Mouse (Mus musculus) stomach, embryonic 14.5 days (tissue): Measurements from ENCODE around the gene Hdac2. TPM values are rescaled to one million over a fixed set of nuclear protein-coding genes. Genes with fewer than 3 reads are reported as not detected.

Experiments
- ATAC-seq: fragments of 200-750 bp; cut with Nextera tagmentation; 2 replicates; pipeline ENCODE4 v1.8.0; 2017; ENCODE audit warnings: low read depth, moderate TSS enrichment; ENCODE audit not compliant: insufficient number of reproducible peaks, insufficient read depth, low FRiP score
- H3K27ac ChIP-seq: fragments of 300-500 bp; sonication (generic); 2 replicates; pipeline ENCODE4 v1.5.1; 2014; ENCODE audit warnings: mild to moderate bottlenecking, low read length, moderate library complexity, mixed read lengths
- H3K27me3 ChIP-seq: fragments of 300-500 bp; sonication (generic); 2 replicates; pipeline ENCODE4 v1.6.1; 2014; ENCODE audit warnings: low read length, control low read depth, mixed read lengths; ENCODE audit not compliant: control insufficient read depth, insufficient read depth
- H3K36me3 ChIP-seq: fragments of 300-500 bp; sonication (generic); 2 replicates; pipeline ENCODE4 v1.6.1; 2014; ENCODE audit warnings: mild to moderate bottlenecking, control low read depth, low read length, moderate library complexity, mixed read lengths; ENCODE audit not compliant: control insufficient read depth, insufficient read depth
- H3K4me1 ChIP-seq: fragments of 300-500 bp; sonication (generic); 2 replicates; pipeline ENCODE4 v1.6.1; 2014; ENCODE audit warnings: low read length, control low read depth, mixed read lengths; ENCODE audit not compliant: control insufficient read depth, insufficient read depth
- H3K4me2 ChIP-seq: fragments of 300-500 bp; sonication (generic); replicated peaks from 2 replicates; pipeline ENCODE4 v1.6.1; 2014; ENCODE audit warnings: low read depth, low read length, control low read depth
- H3K4me3 ChIP-seq: fragments of 300-500 bp; sonication (generic); 2 replicates; pipeline ENCODE4 v1.5.1; 2014; ENCODE audit warnings: low read depth, low read length, control low read depth
- H3K9ac ChIP-seq: fragments of 300-500 bp; sonication (generic); replicated peaks from 2 replicates; pipeline ENCODE4 v1.6.1; 2014; ENCODE audit warnings: low read depth, mild to moderate bottlenecking, control low read depth, low read length, moderate library complexity, mixed read lengths
- H3K9me3 ChIP-seq: fragments of 300-500 bp; sonication (generic); 2 replicates; pipeline ENCODE4 v1.6.1; 2016; ENCODE audit warnings: low read depth, low read length, control low read depth; ENCODE audit not compliant: control insufficient read depth
- WGBS: fragments of 180-500 bp; shearing (Covaris S2); extraction: QIAGEN DNeasy Blood & Tissue Kit; methylation state at CpG from one replicate; pipeline ENCODE4 v1.1.7; 2014; 5-methylcytosine and 5-hydroxymethylcytosine counted together
- polyA plus RNA-seq: library from polyadenylated mRNA; unstranded; fragments of >200 nt; fragmentation: Nextera tagmentation; extraction: Ambion mirVana; gene quantifications from 2 replicates; pipeline ENCODE4 v1.2.1, GENCODE M21; 2014

Hdac2 gene
- 244 and 247 TPM in 2 replicates for polyA plus RNA-seq

- peak; percentile 97 for ATAC-seq
Observed at GRCm38 (mm10) chr10:36974086-36974675, at the start of gene Hdac2. TSS of gene Hdac2 (plus strand) at chr10:36974544.

GRCm38 (mm10) chr10:36928212-36928611 is 46.1 kb upstream of the Hdac2 start:
- Histone ChIP-seq H3K9me3 (no peaks in the 10 kb centered on the region), H3K27ac (no peak overlapping the region), H3K4me1 (no peaks in the 10 kb centered on the region), H3K36me3 (no peaks in the 10 kb centered on the region), H3K9ac (no peak overlapping the region), H3K4me3 (no peak overlapping the region), H3K27me3 (no peaks in the 10 kb centered on the region), H3K4me2 (no peak overlapping the region)
- no peak for ATAC-seq
- WGBS = 68% methylated on average over 3 of the region's 3 CpGs

More at GRCm38 (mm10) chr10:36974086-36974675, at the start of gene Hdac2:
- WGBS = 1% methylated on average over 52 of the region's 67 CpGs
- H3K27me3 ChIP-seq = no peaks in the 10 kb centered on the region
- H3K4me1 ChIP-seq = peaks cover 14% of the 10 kb centered on the region
- H3K4me2 ChIP-seq = peak within 1 kb of the TSS; percentile 69
- H3K9ac ChIP-seq = peak within 1 kb of the TSS; percentile 95
- peak within 1 kb of the TSS; percentile 98 for H3K27ac ChIP-seq
- H3K36me3 ChIP-seq = no peaks in the 10 kb centered on the region
- no peaks in the 10 kb centered on the region for H3K9me3 ChIP-seq
- H3K4me3 ChIP-seq = peak within 1 kb of the TSS; percentile 97

GRCm38 (mm10) chr10:36935863-36936262 is 38.5 kb upstream of the Hdac2 start:
- Histone ChIP-seq H3K9me3 (no peaks in the 10 kb centered on the region), H3K9ac (no peak overlapping the region), H3K36me3 (no peaks in the 10 kb centered on the region), H3K4me1 (no peaks in the 10 kb centered on the region), H3K27ac (no peak overlapping the region), H3K4me2 (no peak overlapping the region), H3K4me3 (no peak overlapping the region), H3K27me3 (no peaks in the 10 kb centered on the region)
- WGBS = 72% methylated on average over 5 of the region's 5 CpGs
- ATAC-seq = no peak

- Histone ChIP-seq H3K27me3 (no peaks in the 10 kb centered on the region), H3K4me1 (no peaks in the 10 kb centered on the region), H3K4me3 (no peak overlapping the region), H3K36me3 (no peaks in the 10 kb centered on the region), H3K4me2 (no peak overlapping the region), H3K9me3 (no peaks in the 10 kb centered on the region), H3K9ac (no peak overlapping the region), H3K27ac (no peak overlapping the region)
- no peak for ATAC-seq
- WGBS = 68% methylated on average over 2 of the region's 2 CpGs
Observed at GRCm38 (mm10) chr10:36936271-36936670, 38.1 kb upstream of the Hdac2 start.

GRCm38 (mm10) chr10:36951742-36952141 is 22.6 kb upstream of the Hdac2 start:
- Histone ChIP-seq H3K9me3 (no peaks in the 10 kb centered on the region), H3K27me3 (no peaks in the 10 kb centered on the region), H3K27ac (no peak overlapping the region), H3K36me3 (no peaks in the 10 kb centered on the region), H3K9ac (no peak overlapping the region), H3K4me2 (no peak overlapping the region), H3K4me3 (no peak overlapping the region), H3K4me1 (no peaks in the 10 kb centered on the region)
- no peak for ATAC-seq
- WGBS = 76% methylated on average over 2 of the region's 2 CpGs

GRCm38 (mm10) chr10:36952622-36953021 is 21.7 kb upstream of the Hdac2 start:
- no peak overlapping the region for H3K4me3 ChIP-seq
- no peak overlapping the region for H3K4me2 ChIP-seq
- no peaks in the 10 kb centered on the region for H3K4me1 ChIP-seq
- H3K36me3 ChIP-seq = no peaks in the 10 kb centered on the region
- H3K27ac ChIP-seq = no peak overlapping the region
- no peaks in the 10 kb centered on the region for H3K9me3 ChIP-seq
- no peaks in the 10 kb centered on the region for H3K27me3 ChIP-seq
- WGBS = 70% methylated on average over 2 of the region's 2 CpGs
- ATAC-seq = no peak
- no peak overlapping the region for H3K9ac ChIP-seq

GRCm38 (mm10) chr10:36959563-36960110 is 14.7 kb upstream of the Hdac2 start:
- no peak overlapping the region for H3K27ac ChIP-seq
- H3K9me3 ChIP-seq = no peaks in the 10 kb centered on the region
- no peaks in the 10 kb centered on the region for H3K36me3 ChIP-seq
- no peak overlapping the region for H3K9ac ChIP-seq
- H3K27me3 ChIP-seq = no peaks in the 10 kb centered on the region
- 92% methylated on average over 1 of the region's 1 CpGs for WGBS
- H3K4me3 ChIP-seq = no peak overlapping the region
- no peak for ATAC-seq
- H3K4me1 ChIP-seq = no peaks in the 10 kb centered on the region
- no peak overlapping the region for H3K4me2 ChIP-seq

- no peaks in the 10 kb centered on the region for H3K36me3 ChIP-seq
- H3K9me3 ChIP-seq = no peaks in the 10 kb centered on the region
- ATAC-seq = no peak
- no peak overlapping the region for H3K9ac ChIP-seq
- H3K4me2 ChIP-seq = no peak overlapping the region
- H3K4me3 ChIP-seq = no peak overlapping the region
- WGBS = 60% methylated on average over 2 of the region's 2 CpGs
- no peaks in the 10 kb centered on the region for H3K4me1 ChIP-seq
- H3K27ac ChIP-seq = no peak overlapping the region
- H3K27me3 ChIP-seq = no peaks in the 10 kb centered on the region
Observed at GRCm38 (mm10) chr10:36964406-36964805, 9.9 kb upstream of the Hdac2 start.
